Mouse (Mus musculus): ENCODE results near the gene Rps18.

The Rps18 gene

GRCm38 (mm10) chr17:33943454-33943853, 12.3 kb downstream of the Rps18 start:
- no peak for DNase-seq (ENCODE audit: extremely low spot score)

- no peak for DNase-seq (ENCODE audit: extremely low spot score)
Observed at GRCm38 (mm10) chr17:33941381-33941780, 14.4 kb downstream of the Rps18 start.

DNA sequence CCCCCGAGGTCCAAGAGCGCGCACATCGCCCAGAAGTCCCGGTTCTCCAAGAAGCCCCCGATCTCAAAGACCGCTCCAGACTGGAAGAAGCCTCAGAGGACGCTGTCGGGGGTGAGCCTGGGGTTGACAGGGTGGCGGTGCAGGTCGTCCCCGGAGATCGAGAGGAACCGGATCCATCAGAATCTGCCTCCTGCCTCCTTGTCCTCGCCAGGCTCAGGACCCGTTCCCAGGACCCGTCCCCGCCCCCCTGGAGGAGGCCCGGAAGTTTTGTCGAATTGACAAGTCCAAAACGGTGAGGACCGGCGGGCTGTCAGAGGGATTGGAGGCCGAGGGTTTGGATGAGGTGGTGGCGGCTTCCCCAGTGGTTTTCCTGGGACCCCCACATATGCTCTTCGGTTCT, 14.8 kb downstream of the Rps18 start:
- no peak for DNase-seq (ENCODE audit: extremely low spot score)

DNA sequence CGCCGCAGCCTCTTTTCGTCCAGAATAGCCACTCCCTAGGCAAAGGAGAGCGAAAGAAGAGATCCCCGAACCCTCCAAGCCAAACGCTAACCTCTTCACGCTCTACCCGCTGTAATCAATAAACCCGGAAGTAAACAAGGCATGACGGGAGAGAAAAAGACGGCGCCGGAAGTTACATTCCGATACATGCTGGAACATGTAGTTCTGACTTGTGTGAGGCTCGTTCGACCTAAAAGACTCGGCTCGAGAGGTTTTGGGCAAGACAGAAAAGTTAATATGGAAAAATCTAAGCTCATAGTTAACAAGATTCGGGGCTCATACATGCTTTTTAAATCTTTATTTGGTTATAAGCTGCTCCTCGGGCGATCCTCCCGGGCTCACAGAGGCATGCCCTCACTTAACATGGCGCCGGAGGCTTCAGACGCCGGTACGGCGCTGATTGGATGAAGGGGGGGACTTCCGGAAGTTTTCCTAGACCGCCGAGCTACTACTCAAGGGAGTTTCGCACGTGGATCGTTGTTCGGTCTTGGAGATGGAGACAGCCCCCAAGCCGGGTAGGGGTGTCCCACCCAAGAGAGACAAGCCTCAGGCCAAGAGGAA, 15.5 kb downstream of the Rps18 start, which contains the start of the genes Pfdn6 and Wdr46:
Pfdn6 (minus strand) TSS at position 138 of the 600 bp plus-strand sequence.
Wdr46 (plus strand) TSS at position 455 of the 600 bp plus-strand sequence.
- DNase-seq (ENCODE audit: extremely low spot score): peak; percentile 92

GRCm38 (mm10) chr17:33938783-33939182, 17.0 kb downstream of the Rps18 start:
- no peak for DNase-seq (ENCODE audit: extremely low spot score)

DNA sequence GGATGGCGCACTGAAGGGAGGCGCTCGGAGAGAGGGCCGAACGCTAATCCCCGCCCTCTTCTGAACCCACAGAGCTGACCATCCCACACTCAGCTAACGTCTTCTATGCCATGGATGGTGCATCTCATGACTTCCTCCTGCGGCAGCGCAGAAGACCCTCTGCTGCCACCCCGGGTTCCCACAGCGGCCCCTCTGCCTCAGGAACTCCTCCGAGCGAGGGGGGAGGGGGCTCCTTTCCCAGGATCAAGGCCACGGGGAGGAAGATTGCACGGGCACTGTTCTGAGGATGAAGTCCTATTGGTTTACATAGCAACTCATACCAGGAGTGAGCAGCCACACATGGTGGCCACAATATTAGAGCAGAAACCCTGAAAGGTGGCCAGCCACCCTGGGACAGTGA, 18.8 kb downstream of the Rps18 start:
- no peak for DNase-seq (ENCODE audit: extremely low spot score)

DNA sequence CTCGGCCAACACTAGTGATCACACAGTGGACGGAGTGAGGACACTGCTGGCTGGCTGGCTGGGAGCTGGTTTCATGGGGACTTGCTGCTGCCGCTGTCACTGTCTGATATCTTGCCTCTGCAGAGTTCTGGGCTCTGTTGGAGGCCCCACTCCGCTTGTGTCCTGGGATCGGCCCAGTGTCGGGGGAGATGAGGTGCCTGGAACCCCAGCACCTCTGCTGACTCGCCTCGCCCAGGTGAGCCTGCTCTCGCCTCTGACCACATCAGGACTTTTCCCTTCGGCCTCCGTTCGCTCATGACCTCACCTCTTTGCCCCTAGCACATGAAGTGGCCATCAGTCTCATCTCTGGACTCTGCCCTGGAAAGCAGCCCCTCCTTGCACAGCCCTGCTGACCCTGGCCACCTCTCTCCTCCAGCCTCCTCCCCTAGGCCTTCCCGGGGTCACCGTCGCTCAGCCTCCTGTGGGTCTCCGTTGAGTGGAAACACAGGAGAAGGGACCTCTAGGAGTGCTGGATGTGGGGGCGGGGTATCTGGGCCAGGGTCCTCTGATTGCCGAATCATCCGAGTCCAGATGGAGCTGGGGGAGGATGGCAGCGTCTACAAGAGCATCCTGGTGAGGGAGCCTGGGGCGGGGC, 20.3 kb downstream of the Rps18 start:
- no peak for DNase-seq (ENCODE audit: extremely low spot score)

DNA sequence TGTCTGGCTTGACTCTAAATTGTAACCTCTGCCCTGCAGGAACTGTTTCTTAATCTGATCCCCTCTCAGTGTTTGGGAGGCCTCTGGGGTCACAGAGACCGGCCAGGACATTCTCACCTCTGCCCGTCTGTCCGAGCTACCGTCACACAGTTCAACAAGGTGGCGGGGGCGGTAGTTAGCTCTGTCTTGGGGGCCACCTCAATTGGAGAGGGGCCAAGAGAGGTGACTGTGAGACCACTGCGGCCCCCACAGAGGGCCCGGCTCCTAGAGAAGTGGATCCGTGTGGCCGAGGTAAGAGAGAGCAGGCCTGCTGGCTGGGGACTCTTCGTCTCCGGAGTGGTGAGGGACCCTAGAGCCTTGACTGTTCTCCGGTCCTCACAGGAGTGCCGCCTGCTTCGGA, 22.8 kb downstream of the Rps18 start:
- no peak for DNase-seq (ENCODE audit: extremely low spot score)

DNA sequence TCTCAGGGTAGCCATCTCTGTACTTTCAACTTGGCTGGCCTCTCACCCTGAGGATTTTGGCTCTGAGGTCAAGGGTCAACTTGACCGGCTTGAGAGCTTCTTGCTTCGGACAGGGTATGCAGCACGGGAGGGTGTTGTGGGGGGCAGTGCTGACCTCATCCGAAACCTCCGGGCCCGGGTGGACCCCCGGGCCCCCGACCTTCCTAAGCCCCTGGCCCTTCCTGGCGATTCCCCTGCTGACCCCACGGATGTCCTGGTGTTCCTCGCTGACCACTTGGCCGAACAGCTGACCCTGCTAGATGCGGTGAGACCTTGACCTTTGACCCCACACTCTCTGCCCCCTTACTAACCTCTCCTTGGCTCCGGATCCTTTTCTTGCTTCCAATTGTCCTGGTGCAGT, 23.4 kb downstream of the Rps18 start:
- no peak for DNase-seq (ENCODE audit: extremely low spot score)

DNA sequence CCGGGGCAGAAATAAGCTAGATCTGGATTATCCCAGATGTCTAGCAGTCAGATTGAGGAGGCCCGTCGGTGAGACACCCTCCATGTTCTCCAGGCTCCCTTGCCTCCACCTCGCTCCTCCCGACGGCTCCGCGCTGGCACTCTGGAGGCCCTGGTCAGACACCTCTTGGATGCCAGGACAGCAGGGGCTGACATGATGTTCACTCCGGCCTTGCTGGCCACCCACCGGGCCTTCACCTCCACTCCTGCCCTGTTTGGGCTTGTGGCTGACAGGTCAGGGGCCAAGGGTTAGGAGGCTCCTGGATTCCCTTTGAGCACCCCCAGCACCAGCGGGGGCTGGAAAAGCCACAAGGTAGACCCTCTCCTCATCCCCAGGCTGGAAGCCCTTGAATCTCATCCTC, 23.9 kb downstream of the Rps18 start:
- DNase-seq (ENCODE audit: extremely low spot score): no peak

- no peak for DNase-seq (ENCODE audit: extremely low spot score)
Observed at GRCm38 (mm10) chr17:33931159-33931866, 24.5 kb downstream of the Rps18 start.

DNA sequence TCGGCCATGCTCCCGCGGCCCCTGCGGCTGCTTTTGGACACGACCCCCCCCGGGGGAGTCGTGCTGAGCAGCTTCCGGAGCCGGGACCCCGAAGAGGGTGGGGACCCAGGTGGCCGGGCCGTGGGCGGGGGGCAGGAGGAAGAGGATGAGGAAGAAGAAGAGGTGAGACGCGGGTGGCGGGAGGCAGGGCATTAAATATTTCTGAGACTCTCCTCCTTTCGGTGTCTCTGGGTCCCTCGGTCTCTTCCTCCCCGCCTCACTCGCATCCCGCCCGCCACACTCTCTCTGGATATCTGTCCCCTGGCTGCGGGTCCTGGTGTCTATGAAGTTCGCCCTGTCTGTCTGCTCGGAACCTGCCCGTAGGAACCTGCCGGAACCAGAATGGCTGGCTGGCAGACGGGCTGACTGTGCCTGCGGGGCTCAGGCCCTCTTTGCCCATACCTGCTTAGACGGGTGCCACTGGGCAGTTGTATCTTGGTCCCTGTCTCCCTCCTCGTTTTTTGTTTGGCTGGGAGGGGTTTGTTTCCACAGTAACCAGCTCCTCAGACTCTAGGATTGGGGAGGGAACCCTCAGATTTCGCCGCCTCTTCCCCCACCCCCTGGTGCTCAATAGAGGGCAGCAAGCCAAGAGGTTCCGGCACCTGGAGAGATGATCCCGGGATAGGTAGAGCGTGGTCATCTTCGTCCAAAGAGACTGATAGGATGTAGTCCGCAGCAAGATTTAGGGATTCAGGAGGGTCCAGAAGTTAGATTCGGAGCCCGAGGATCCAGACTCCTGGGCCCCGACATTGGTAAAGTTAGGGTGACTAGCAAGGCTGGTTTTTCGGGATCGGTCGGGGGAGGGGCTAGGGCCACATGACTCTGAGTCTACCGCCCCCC, 25.3 kb downstream of the Rps18 start:
- peak; percentile 46 for DNase-seq (ENCODE audit: extremely low spot score)

DNA sequence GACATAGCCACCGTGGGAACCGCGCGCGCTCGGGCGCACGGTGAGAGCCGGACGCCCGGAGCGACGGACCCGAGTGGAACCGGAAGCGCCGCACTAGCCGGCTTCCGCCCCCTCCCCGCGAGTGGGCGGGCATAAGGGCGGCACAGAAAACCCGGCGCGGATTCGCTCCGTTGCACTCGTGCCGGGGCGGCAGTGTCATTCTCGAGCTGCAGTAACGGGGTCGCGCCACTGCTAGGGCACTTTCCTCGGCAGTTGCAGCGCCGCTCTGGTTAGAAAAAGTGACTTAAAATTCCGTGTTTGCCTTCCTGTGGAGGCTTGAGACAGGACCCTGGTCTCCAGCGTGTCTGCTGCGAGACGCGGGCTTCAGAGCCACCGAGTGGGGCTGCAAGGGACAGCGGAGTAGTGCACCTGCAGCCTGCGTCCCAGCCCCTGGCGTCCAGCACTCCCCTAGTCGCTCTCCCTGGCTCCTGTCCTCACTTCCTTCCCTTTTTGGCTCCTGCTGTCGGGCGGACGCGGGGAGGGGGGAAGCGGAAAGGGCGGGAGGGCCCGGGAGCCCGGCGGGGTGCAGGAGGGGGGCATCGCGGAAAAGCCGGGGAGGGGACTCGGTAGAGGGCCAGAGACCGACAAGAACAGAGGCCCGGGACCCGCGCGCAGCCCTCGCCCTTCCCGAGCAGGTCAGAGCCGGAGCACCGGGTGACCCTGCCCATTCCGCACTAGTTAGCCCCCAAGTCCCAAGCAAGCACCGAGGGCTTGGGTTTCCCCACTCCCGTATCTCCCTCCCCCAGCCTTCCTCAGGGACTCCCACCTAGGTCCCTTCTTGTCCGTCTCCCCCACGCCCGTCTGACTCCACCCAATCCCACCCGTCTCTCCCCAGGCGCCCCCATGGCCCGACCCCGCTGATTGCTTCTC, 26.2 kb downstream of the Rps18 start, which contains the start of gene Rgl2:
Rgl2 (plus strand) TSS at position 173 of the 909 bp plus-strand sequence.
- DNase-seq (ENCODE audit: extremely low spot score): peak; percentile 97

DNA sequence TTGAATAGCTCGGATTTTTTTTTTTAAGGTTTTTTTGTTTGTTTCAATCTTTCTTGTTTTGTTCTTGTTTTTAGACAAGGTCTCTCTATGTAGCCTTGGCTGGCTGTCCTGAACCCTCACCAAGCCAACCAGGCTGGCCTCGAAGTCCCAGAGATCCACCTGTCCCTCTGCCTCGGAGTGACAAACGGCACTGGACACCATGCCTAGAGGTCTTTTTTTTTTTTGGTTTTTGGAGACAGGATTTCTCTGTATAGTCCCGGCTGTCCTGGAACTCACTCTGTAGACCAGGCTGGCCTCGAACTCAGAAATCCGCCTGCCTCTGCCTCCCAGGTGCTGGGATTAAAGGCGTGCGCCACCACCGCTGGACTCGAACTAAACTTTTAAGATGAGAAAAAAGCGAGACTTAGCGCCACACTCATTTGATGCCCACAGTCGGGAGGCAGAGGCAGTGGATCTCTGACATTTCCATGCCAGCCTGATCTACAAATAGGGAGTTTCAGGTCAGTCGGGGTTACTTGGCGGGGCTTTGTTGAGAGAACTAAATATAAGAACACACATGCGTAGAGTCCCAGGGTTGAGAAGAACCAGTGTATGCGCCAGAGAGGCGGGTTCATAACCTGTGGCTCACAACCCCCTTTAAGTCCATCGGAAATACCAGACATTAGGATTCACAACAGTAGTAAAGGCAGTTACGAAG, 27.4 kb downstream of the Rps18 start:
- DNase-seq (ENCODE audit: extremely low spot score): no peak

GRCm38 (mm10) chr17:33926207-33926932, 29.4 kb downstream of the Rps18 start:
- DNase-seq (ENCODE audit: extremely low spot score): peak; percentile 37

DNA sequence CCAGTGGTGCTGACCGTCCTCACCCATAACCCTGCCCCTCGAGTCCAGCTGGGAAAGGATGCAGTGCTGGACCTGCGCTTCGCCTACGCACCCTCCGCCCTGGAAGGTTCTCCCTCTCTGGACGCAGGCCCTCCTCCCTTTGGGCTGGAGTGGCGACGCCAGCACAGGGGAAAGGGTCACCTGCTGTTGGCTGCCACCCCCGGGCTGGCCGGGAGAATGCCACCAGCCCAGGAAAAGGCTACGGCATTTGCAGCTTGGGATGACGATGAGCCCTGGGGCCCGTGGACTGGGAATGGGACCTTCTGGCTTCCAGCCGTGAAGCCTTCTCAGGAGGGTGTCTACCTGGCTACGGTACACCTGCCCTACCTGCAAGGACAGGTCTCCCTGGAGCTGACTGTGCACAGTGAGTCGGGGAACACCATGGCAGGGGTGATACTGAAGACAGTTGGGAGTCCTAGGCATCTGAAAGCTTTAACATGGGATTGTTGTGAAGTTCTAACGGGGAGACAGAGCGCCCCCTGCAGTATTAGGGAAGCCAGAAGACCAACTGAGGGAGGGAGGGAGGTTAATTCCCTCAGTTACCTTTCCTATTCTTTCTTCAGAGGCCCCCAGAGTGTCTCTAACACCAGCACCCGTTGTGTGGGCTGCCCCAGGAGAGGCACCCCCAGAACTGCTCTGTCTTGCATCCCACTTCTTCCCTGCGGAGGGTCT, 30.2 kb downstream of the Rps18 start:
- DNase-seq (ENCODE audit: extremely low spot score): no peak

DNA sequence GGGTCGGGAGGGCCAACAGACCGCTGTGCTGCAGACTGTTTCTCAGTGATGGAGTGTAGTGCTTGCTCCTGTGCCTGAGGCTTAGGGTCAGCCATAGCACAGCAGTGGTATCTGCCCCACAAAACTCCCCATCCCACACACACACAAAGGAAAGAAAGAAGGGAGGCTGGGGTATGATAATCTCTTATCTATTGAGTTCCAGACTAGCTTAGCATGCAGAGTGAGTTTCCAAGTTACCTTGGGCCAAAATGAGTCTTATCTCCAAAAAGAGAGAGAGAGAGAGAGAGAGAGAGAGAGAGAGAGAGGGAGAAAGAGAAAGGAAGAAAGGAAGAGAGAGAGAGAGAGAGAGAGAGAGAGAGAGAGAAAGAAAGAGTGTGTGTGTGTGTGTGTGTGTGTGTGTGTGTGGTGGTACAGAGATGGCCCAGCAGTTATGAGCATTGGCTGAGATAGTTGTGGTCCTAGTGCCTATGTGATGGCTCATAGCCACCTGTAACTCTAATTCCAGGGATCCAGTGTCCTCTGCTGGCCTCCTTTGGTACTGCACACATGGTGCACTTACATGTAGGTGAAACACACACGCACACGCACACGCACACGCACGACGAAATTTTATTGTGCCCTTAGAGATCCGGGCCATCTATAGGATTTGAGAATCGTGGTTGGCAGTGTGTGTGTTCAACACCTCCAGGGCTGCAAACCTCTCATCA, 31.1 kb downstream of the Rps18 start:
- no peak for DNase-seq (ENCODE audit: extremely low spot score)

DNA sequence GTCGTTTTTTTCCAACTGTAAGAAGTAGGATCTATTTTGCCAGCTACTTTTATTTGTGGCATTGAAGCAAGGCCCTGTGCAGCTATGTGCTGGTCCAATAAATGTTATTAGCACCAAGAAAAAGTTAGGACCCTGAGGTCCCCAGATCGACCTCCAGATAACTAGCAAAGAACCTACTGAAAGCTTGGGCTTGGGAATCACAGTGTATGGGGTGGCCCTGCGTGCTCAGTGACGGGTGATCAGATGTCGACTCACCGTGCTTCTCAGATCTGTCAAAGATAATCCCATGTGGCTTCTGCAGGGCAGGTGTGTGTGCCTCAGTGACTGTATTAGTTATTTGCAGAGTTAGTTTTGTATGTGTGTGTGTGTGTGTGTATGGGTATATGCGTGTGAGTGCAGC, 34.4 kb downstream of the Rps18 start:
- no peak for DNase-seq (ENCODE audit: extremely low spot score)
